Mouse (Mus musculus): ENCODE measurements around the gene Cdk12. TPM values are rescaled to one million over a fixed set of nuclear protein-coding genes. Genes with fewer than 3 reads are reported as not detected.
"Not testable (repeated sequence)": the region's sequence is repeated elsewhere in the genome, so short reads cannot be mapped to it uniquely, and the experiment has no call there.

Cdk12 gene
- total RNA-seq (2021): 10 to 100 TPM; 40.0 to 40.3 TPM
- long read RNA-seq, experiment 1, full-length matches to known transcripts: 1 of 6 reads
- long read RNA-seq, experiment 1, partial matches to known transcripts: 0 of 6 reads
- long read RNA-seq, experiment 1, other reads (novel, unspliced or antisense): 5 of 6 reads
- long read RNA-seq, experiment 2, partial matches to known transcripts: 3 of 6 reads
- long read RNA-seq, experiment 2, other reads (novel, unspliced or antisense): 3 of 6 reads

- no peak for TF ChIP-seq CTCF (IDR thresholded peaks at IDR 0.05)
- peak; percentile 91 to 94 for DNase-seq (ENCODE audit: extremely low spot score in 1 of 2, low spot score in 2 of 2)
- intact Hi-C loops (cut with DNase I): loop anchor here (1.0 to 5.0 kb wide), 2 partner anchors 9 to 175 kb away; partner anchors contain the start of genes Med1 and Rpl19
- Histone ChIP-seq H3K27ac (peak within 1 kb of the TSS; percentile 98), H3K4me3 (peak within 1 kb of the TSS; percentile 68)
These were observed at the start of gene Cdk12 for GRCm38 (mm10) chr11:98202641-98203350. Gene Cdk12 (plus strand): TSS chr11:98203059.

GRCm38 (mm10) chr11:98155094-98155493, 47.8 kb upstream of the Cdk12 start:
- Histone ChIP-seq H3K4me3 (no peak overlapping the region), H3K27ac (no peak overlapping the region)
- intact Hi-C loops (cut with DNase I): no loop called here
- TF ChIP-seq CTCF (IDR thresholded peaks at IDR 0.05): no peak
- DNase-seq (ENCODE audit: extremely low spot score in 1 of 2, low spot score in 2 of 2): no peak

- no peak overlapping the region for H3K4me3 ChIP-seq
- no peak for DNase-seq (ENCODE audit: extremely low spot score in 1 of 2, low spot score in 2 of 2)
- no peak overlapping the region for H3K27ac ChIP-seq
- no peak for TF ChIP-seq CTCF (IDR thresholded peaks at IDR 0.05)
- intact Hi-C loops (cut with DNase I): loop anchor here (5.0 kb wide), 1 partner anchor 59 kb away; no protein-coding TSS in a partner anchor
These were observed 34.5 kb upstream of the Cdk12 start for GRCm38 (mm10) chr11:98168400-98168799.

GRCm38 (mm10) chr11:98182149-98182548, 20.7 kb upstream of the Cdk12 start:
- intact Hi-C loops (cut with DNase I); H3K27ac ChIP-seq; H3K4me3 ChIP-seq; DNase-seq (ENCODE audit: extremely low spot score in 1 of 2, low spot score in 2 of 2): not testable (repeated sequence)

GRCm38 (mm10) chr11:98187640-98188395, 15.0 kb upstream of the Cdk12 start:
- no peak for DNase-seq (ENCODE audit: extremely low spot score in 1 of 2, low spot score in 2 of 2)
- intact Hi-C loops (cut with DNase I): no loop called here
- no peak overlapping the region for H3K4me3 ChIP-seq
- no peak overlapping the region for H3K27ac ChIP-seq
- no peak for TF ChIP-seq CTCF (IDR thresholded peaks at IDR 0.05)

- Histone ChIP-seq H3K4me3 (no peak overlapping the region), H3K27ac (no peak overlapping the region)
- intact Hi-C loops (cut with DNase I): no loop called here
- TF ChIP-seq CTCF (IDR thresholded peaks at IDR 0.05): no peak
- no peak for DNase-seq (ENCODE audit: extremely low spot score in 1 of 2, low spot score in 2 of 2)
These were observed 12.0 kb upstream of the Cdk12 start for GRCm38 (mm10) chr11:98190820-98191219.

- H3K4me3 ChIP-seq: peak within 1 kb of the TSS; percentile 69
- peak; percentile 85 to 89 for DNase-seq (ENCODE audit: extremely low spot score in 1 of 2, low spot score in 2 of 2)
- intact Hi-C loops (cut with DNase I): loop anchor here (1.0 kb wide), 1 partner anchor 9 kb away; no protein-coding TSS in a partner anchor
- peak within 1 kb of the TSS; percentile 83 for H3K27ac ChIP-seq
- TF ChIP-seq CTCF (IDR thresholded peaks at IDR 0.05): no peak
These were observed 9.7 kb upstream of the Cdk12 start, which contains the start of gene Med1 for GRCm38 (mm10) chr11:98192901-98193805. Gene Med1 (minus strand): TSS chr11:98193293.

- intact Hi-C loops (cut with DNase I): loop anchor here (1.0 to 5.0 kb wide), 2 partner anchors 9 to 175 kb away; partner anchors contain the start of genes Med1 and Rpl19
- no peak for TF ChIP-seq CTCF (IDR thresholded peaks at IDR 0.05)
- peak in 1 of 2 experiments; percentile 12 for DNase-seq (ENCODE audit: extremely low spot score in 1 of 2, low spot score in 2 of 2)
- Histone ChIP-seq H3K4me3 (peak overlapping the region; percentile 68), H3K27ac (peak overlapping the region; percentile 98)
These were observed 843 bp upstream of the Cdk12 start for GRCm38 (mm10) chr11:98201791-98202640.

GRCm38 (mm10) chr11:98203351-98203911, 572 bp downstream of the Cdk12 start:
- intact Hi-C loops (cut with DNase I): loop anchor here (5.0 kb wide), 1 partner anchor 176 kb away; the partner anchor contains the start of gene Rpl19
- H3K27ac ChIP-seq: peak overlapping the region; percentile 98
- peak in 1 of 2 experiments; percentile 51 for DNase-seq (ENCODE audit: extremely low spot score in 1 of 2, low spot score in 2 of 2)
- no peak for TF ChIP-seq CTCF (IDR thresholded peaks at IDR 0.05)
- H3K4me3 ChIP-seq: peak overlapping the region; percentile 68

All from left cerebral cortex, adult 2 months (tissue).